Mouse (Mus musculus) layer of hippocampus, adult 6 months (tissue): ENCODE results near the gene Cxcr5. TPM values are rescaled to one million over a fixed set of nuclear protein-coding genes. Genes with fewer than 3 reads are reported as not detected.

ENCODE experiments used
- long read RNA-seq, 2 experiments: library from polyadenylated mRNA; unstranded; transcript quantifications; one replicate each; pipeline ENCODE4 v2.0.0; 2019 to 2020
- polyA plus RNA-seq: library from polyadenylated mRNA; unstranded; fragments of <200 nt; fragmentation: Nextera tagmentation; gene quantifications from 2 replicates; pipeline ENCODE4 v1.2.3, GENCODE M21; 2021

Gene Cxcr5
- polyA plus RNA-seq = not detected in 2 replicates
- long read RNA-seq, experiment 1 = 0 reads
- long read RNA-seq, experiment 2 = 0 reads

GRCm38 (mm10) chr9:44561597-44561996 lies at the start of gene Cxcr5:
Cxcr5 (minus strand) TSS chr9:44561877.

GRCm38 (mm10) chr9:44604779-44605615 lies 43.3 kb upstream of the Cxcr5 start, which contains the start of gene Ddx6:
Ddx6 (plus strand) TSS chr9:44604892.

GRCm38 (mm10) chr9:44482552-44482951 lies 79.1 kb downstream of the Cxcr5 start, which contains the start of gene Bcl9l:
Bcl9l (plus strand) TSS chr9:44482825.

Other genes starting within 250 kb of the Cxcr5 start
- gene C2cd2l, start 241.6 kb downstream of the Cxcr5 start, polyA plus RNA-seq = 17.9 and 19.0 TPM in 2 replicates
- gene Dpagt1, start 235.9 kb downstream of the Cxcr5 start, polyA plus RNA-seq = 10.3 and 12.5 TPM in 2 replicates
- gene H2afx, start 227.2 kb downstream of the Cxcr5 start, polyA plus RNA-seq = 40.3 and 56.5 TPM in 2 replicates
- gene Hmbs, start 217.6 kb downstream of the Cxcr5 start, polyA plus RNA-seq = 32.2 and 38.1 TPM in 2 replicates
- gene Vps11, start 200.2 kb downstream of the Cxcr5 start, polyA plus RNA-seq = 48.4 and 50.0 TPM in 2 replicates
- gene Hyou1, start 182.4 kb downstream of the Cxcr5 start, polyA plus RNA-seq = 19.2 and 19.5 TPM in 2 replicates
- gene Slc37a4, start 165.0 kb downstream of the Cxcr5 start, polyA plus RNA-seq = 20.2 and 25.1 TPM in 2 replicates
- gene Rps25, start 154.7 kb downstream of the Cxcr5 start, polyA plus RNA-seq = 2,038 and 2,060 TPM in 2 replicates
- gene Trappc4, start 154.3 kb downstream of the Cxcr5 start, polyA plus RNA-seq = 191 and 194 TPM in 2 replicates
- gene Ccdc84, start 143.3 kb downstream of the Cxcr5 start, polyA plus RNA-seq = 3.3 and 3.5 TPM in 2 replicates
- gene Foxr1, start 120.7 kb downstream of the Cxcr5 start, polyA plus RNA-seq = not detected in 2 replicates
- gene Upk2, start 106.9 kb downstream of the Cxcr5 start, polyA plus RNA-seq = not detected in 2 replicates
- gene Bcl9l, start 79.1 kb downstream of the Cxcr5 start, polyA plus RNA-seq = 3.1 and 3.2 TPM in 2 replicates
- 18.4 and 20.2 TPM in 2 replicates for gene Ddx6, start 43.0 kb upstream of the Cxcr5 start, polyA plus RNA-seq
- gene Treh, start 111.4 kb upstream of the Cxcr5 start, polyA plus RNA-seq = not detected in 2 replicates
- gene Phldb1, start 173.3 kb upstream of the Cxcr5 start, polyA plus RNA-seq = 9.2 and 10.1 TPM in 2 replicates
- gene Arcn1, start 206.0 kb upstream of the Cxcr5 start, polyA plus RNA-seq = 41.7 and 45.5 TPM in 2 replicates
- 60.9 and 65.4 TPM in 2 replicates for gene Ift46, start 206.0 kb upstream of the Cxcr5 start, polyA plus RNA-seq
- 50.8 and 62.4 TPM in 2 replicates for gene Tmem25, start 237.4 kb upstream of the Cxcr5 start, polyA plus RNA-seq
- gene Ttc36, start 241.2 kb upstream of the Cxcr5 start, polyA plus RNA-seq = not detected in 2 replicates